Mouse (Mus musculus): Measurements from ENCODE around the gene Cytip.
"Not testable (repeated sequence)": the region's sequence is repeated elsewhere in the genome, so short reads cannot be mapped to it uniquely, and the experiment has no call there.

Cytip gene

DNA sequence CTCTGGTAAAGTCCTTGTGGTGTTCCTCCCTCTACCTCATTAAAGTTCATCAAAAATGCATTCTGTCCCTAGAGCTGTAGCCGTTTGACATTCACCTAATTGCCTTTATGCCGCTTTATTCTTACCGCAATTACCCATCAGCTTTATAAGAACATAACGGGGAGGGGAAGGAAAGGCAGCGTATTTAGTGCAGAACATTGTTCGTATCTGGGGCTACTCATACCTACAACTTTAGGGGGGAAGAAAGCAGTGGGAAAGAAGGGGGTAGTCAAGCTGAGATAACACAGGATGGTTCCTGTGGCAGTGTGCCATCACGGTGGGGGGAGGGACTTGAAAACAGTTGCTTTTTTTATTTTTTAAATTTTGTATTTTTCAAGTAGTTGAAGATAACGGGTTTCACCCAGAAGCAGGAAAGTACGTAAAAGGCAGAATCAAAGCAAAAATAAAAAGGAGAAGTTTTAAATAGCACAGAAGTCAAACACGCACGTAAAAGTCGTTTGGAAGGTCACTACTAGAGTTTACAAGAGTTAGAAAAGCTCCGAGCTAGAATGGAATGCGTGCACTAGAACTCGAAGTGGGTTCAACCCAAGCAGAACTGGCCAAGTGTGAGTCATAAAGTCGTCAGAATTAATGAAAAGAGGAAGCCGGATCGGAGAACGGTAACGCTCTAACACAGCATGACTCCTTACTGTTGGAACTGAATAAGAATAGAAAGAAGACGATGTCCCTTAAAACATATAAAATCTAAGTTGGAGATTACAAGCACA lies 34.6 kb downstream of the Cytip start:
- DNase-seq = peak; percentile 74

GRCm38 (mm10) chr2:58159880-58160279 lies 35.5 kb downstream of the Cytip start:
- peak; percentile 80 for DNase-seq

DNA sequence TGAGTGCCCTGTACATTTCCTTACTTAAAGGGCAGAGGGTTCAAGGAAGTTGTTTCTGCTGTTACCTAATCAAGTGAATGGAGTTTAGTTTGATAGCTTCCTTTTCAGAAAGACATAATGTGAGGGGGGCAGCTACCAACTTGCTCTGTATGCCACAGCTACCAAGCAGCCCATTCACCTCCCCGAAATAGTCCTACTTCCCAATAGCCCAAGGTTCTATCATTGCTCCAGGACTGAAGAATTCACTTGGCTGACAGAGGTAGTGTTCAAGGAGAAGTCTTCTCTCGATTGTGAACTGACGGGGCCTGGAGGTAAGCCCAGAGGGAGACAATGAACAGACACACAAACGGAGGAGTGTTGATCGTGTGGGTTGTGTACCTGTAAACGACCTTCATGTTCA lies 36.2 kb downstream of the Cytip start:
- DNase-seq = no peak

- DNase-seq = no peak
Observed at GRCm38 (mm10) chr2:58158539-58158938, 36.8 kb downstream of the Cytip start.

DNA sequence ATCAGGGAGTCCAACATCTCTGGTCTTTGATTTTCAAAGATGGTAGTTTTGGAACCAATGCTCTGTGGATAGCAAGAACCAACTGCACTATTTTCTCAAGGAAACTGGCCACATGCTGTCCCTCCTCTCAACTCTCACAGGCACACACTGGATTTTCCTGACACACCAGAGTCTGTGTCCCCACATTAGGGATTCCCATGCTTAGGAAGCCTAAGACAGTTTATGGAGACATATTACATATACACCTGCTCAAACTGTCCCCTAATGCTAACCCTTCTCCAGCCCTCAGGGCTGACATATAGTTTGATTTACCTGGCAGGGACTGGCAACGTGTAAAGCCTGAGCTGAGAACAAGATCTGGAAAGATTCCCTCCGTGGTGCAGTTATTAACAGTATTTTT lies 37.2 kb downstream of the Cytip start:
- no peak for DNase-seq

GRCm38 (mm10) chr2:58157466-58157865 lies 37.9 kb downstream of the Cytip start:
- DNase-seq = no peak

DNA sequence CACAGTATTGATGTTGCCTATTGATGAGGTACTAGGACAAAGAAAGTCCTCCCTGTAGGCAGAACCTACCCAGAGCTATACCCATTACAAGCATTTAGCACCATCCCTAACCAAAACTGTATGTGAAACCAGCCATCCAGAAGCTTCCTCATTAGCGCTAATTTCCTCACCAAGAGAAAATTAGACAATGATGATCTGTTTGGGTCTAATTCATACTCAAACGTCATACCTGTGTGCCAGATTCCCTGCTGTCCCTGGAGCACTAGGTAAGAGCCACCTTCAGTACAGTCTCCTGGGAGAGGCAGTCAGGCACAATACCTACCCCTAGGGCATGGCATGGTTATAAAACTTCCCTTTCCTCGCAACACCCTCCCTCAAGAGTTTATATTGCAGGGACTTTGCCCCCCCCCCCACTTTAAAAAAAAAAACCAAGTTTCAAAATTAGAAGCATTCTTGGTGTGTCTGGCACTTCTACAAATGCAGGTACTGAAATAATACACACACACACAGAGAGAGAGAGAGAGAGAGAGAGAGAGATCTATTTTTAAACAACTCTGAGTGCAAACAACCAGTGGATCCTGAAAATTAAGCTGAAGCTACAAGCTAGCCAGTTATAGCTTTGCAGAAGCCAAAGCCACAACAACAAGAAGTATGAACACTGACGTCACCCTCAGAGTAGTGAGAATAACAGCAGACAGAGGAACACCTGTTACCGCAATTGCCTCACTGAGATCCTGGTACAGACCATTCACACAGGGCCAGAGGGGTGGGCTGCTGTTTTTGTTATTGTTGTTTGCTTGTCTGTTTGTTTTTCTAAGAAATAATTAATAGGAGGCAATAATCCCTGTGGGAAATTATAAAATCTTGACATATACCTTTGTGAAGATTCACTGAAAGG lies 38.6 kb downstream of the Cytip start:
- DNase-seq = peak; percentile 76

DNA sequence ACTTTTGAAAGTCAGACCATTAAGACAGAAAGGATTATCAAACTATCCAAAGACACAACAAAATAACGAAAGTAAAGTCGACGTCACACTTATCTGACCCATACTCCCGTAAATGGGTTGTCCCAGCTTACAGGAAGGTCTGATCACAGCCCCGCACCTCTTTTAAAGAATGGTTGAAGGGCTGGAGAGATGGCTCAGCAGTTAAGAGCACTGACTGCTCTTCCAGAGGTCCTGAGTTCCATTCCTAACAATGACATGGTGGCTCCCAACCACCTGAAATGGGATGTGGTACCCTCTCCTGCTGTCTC lies 39.3 kb downstream of the Cytip start:
- DNase-seq = no peak

DNA sequence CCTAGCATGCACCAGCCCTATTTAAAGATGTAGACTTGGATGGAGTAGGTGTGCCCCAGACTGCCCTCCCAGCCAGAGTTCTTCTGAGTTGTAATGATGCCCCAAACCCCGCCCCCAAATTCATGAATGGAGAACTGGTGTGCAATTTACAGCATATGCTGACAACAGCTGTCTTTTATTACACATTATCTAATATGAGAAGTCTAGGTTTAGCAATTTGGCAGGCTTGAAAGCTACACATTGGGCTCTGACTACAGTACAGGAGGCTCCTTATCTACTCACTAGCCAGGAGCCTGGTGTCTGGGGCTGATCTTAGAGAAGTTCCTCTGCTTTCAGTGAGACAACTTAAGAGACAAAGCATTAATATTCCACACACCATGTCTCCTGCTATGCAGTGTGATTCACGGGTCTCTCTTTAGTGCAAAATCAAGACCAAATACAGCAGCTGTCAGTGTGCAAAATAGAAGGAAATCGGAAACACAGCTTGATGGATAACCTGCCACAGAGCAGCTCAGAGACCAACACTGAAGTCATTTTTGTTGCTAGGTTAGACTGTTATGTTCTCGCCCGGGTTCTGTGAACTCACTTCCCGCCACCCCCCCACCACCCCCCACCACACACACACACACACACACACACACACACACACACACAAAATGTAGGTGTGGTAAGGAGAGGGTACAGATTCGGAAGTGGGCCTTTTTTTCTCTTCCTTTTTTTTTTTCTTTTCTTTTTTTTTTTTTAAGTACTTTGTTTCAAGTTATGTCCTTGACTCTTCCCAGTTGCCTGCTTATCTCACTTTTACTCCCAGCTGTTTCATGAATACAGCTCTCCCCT lies 39.8 kb downstream of the Cytip start:
- no peak for DNase-seq

GRCm38 (mm10) chr2:58154555-58154954 lies 40.8 kb downstream of the Cytip start:
- DNase-seq = no peak

GRCm38 (mm10) chr2:58153742-58154141 lies 41.6 kb downstream of the Cytip start:
- DNase-seq = no peak

- no peak for DNase-seq
Observed at GRCm38 (mm10) chr2:58149983-58150405, 45.3 kb downstream of the Cytip start.

GRCm38 (mm10) chr2:58146572-58146971 lies 48.8 kb downstream of the Cytip start:
- DNase-seq = no peak

DNA sequence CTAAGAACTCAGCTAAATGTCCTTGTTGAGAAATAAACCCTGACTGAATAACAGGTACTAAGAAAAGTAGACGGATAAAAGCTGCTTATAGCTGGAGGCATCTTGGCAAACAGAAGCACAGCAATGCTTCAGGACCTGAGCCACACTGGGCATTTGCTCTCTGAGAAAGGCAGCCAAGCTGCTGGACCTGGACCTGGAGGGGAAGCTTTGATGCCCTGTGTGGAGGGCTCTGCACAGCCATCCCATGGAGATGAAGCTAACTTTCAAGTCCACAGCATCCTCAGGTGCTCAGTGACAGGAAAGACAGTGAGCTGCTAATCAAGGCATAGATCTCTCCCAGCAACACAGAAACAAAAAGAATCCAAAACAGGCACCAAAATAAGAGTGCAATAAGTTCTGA lies 54.8 kb downstream of the Cytip start:
- DNase-seq = no peak

- no peak for DNase-seq
Observed at GRCm38 (mm10) chr2:58138611-58139010, 56.7 kb downstream of the Cytip start.

DNA sequence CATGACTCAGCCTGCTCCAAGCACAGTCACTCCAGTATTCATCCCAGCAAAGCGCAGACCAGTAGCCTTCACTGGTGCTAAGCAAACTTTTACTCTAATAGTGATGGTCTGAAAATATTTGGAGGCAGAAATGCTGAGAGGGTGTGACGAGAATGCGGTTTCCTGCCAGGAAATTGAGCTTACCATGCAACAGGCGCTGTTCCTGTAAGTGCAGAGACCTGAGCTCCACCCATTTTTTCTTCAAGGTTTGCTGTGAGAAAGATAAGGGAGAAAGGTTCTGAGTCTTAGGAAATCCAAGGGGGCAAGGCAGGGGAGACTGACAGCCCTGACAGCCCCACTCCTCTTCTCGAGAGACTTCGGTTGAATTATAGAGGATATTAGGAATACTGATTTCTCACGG lies 57.7 kb downstream of the Cytip start:
- DNase-seq = peak; percentile 67

DNA sequence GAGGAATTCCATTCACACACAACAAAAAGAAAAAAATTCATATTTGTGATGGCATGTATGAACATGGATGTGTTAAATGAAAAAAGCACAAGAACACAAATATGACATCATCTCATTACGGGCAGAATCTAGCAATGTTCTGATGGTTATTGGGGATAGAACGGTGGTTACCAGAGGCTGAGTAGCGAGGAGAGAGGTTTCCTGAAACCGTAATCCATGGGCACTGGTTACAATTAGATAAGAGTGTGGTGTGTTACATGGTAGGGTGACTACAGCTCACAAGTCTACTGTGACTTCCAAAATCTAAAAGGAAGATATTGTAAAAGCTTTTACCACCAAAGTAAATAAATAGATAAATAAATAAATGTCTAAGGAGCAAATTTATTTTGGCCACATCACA lies 58.8 kb downstream of the Cytip start:
- no peak for DNase-seq

- DNase-seq = no peak
Observed at GRCm38 (mm10) chr2:58135061-58135463, 60.3 kb downstream of the Cytip start.

- DNase-seq = no peak
Observed at GRCm38 (mm10) chr2:58132597-58132996, 62.7 kb downstream of the Cytip start.

- no peak for DNase-seq
Observed at GRCm38 (mm10) chr2:58129903-58130302, 65.4 kb downstream of the Cytip start.

- DNase-seq = no peak
Observed at GRCm38 (mm10) chr2:58111105-58111504, 84.2 kb downstream of the Cytip start.

DNA sequence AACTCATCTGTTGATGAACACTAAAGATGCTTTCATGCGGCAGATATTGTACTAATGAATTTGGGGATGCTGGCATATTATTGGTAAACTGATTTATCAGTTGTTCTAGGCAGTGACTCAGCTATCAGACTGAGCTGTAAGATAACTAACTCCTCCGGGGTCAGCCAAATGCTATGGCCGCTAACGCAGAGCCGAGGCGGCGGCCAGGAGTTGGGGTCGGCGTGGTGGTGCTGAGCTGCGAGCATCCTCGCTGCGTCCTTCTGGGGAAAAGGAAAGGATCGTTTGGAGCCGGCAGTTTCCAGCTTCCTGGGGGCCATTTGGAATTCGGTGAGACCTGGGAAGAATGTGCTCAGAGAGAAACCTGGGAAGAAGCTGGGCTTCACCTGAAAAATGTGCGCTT lies 87.4 kb downstream of the Cytip start:
- DNase-seq = not testable (repeated sequence)

DNA sequence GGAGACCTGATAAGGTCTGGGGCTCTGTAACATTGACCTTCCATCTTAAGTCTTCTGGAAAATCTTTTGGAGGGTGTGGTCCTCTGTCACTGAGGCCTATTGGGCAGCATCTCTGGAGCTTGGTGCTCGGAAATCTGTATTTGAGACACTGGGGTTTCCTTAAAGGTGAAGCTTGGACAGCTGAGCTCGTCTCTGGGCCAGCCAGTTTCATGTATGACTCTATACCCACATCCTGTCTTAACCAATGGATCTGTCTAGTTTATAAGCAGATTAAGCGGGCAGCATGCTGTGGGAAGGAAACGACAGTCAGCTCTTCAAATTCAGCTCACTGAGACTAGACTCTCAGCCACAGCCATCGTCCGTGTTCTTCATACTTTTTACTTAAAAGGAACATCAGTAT lies 88.3 kb downstream of the Cytip start:
- DNase-seq = no peak
